Mouse (Mus musculus) olfactory bulb, adult 2 months (tissue): ENCODE data around the gene Lrrc49.

Experiments used
- CTCF ChIP-seq: fragments of 200-500 bp; IDR thresholded peaks from 2 replicates; pipeline ENCODE4 v1.5.1; 2012; ENCODE audit warnings: low read depth, mild to moderate bottlenecking, low read length, moderate library complexity; ENCODE audit not compliant: insufficient read depth
- POLR2A ChIP-seq: fragments of 200-500 bp; IDR thresholded peaks from 2 replicates; pipeline ENCODE4 v1.6.1; 2012; ENCODE audit warnings: mild to moderate bottlenecking, low read depth, low read length, moderate library complexity; ENCODE audit not compliant: insufficient read depth

- TF ChIP-seq CTCF (no peak), POLR2A (no peak)
Observed at GRCm38 (mm10) chr9:60724968-60725367, 37.0 kb upstream of the Lrrc49 start.
